Comparison of ENCODE assay signal across 20 mouse cellular contexts in the genomic region with DNA sequence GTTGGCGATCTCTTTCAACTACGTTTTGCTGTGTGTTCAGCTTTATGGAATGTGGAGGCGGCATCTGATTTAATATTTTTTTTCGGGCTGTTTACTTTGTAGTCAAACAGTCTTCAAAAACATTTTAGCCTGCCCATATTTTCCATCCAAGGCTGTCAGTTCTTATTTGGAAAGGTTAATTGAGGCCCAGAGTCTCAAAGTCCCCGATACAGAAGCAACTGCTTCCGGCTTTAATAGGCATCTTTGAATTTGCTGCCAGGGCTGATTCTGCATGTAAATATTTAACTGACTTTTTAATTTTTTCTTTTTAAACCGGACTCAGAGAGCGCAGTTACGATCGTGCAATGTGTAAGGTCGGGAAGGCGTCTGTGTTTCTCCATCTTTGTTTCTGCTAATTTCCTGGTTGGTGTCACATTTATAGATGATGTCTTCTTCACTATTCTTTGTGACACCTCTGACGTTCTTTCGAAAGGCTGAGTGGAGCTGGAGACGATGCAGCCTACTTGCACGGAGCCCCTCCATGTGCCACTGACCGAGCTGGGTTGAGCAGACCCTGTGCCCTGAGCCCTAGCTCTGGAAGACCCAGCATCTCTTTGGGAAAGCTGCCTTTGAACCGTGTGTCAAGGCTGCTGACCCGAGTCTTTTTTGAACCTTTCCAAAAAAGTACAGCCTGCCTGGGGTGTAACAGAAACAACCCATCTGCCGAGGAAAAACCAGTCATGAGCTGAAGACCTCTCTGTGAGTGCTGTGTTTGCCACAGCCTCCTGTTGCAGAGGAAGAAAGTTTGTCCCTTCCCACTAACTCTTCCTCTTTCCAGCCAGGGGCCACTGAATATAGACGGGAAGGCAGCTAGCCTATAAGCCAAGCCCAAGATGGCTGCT.
DNase-seq lines count a peak whose midpoint lies in the region; ATAC-seq and TF ChIP-seq lines count a peak whose summit lies in the region.
"Had no signal": no experiment of that assay in that cellular context is flagged by ENCODE, and none has a peak within 500 bp of the region (broad histone marks: within the 10 kb centered on the region; RNA-seq: fewer than 3 reads in every experiment).

No protein-coding gene starts in this region.

- H3K4me3 ChIP-seq in midbrain, embryonic 14.5 days (replicated peaks; ENCODE audit: low read depth, low read length): no peak overlapping the region
- H3K4me3 ChIP-seq in midbrain, embryonic 15.5 days: no peak overlapping the region
- no peak overlapping the region for H3K4me3 ChIP-seq in kidney, embryonic 16.5 days (ENCODE audit: low read length)
- no peak overlapping the region for H3K4me3 ChIP-seq in lung, embryonic 16.5 days (ENCODE audit: low read length)
- no peak overlapping the region for H3K4me3 ChIP-seq in stomach, postnatal 0 days (ENCODE audit: low read depth, low read length)
- H3K4me3 ChIP-seq: forebrain, embryonic 15.5 days; heart, embryonic 10.5 days; hindbrain, embryonic 10.5 days; megakaryocyte, embryonic 14.5 days had no signal

- no peak overlapping the region for H3K4me2 ChIP-seq in midbrain, embryonic 14.5 days (ENCODE audit: low read length)
- no peak overlapping the region for H3K4me2 ChIP-seq in midbrain, embryonic 15.5 days
- peak overlapping the region; percentile 24 for H3K4me2 ChIP-seq in kidney, embryonic 16.5 days (replicated peaks; ENCODE audit: low read depth, low read length)
- peak overlapping the region; percentile 29 for H3K4me2 ChIP-seq in lung, embryonic 16.5 days (ENCODE audit: low read depth, low read length)
- peak overlapping the region; percentile 36; the same call in 1 of the 2 replicates for H3K4me2 ChIP-seq in stomach, postnatal 0 days (replicated peaks; ENCODE audit: low read depth)
- H3K4me2 ChIP-seq: forebrain, embryonic 15.5 days had no signal

- WGBS in midbrain, embryonic 14.5 days: 85% methylated on average over 21 of the region's 21 CpGs
- 81% methylated on average over 21 of the region's 21 CpGs for WGBS in midbrain, embryonic 15.5 days
- WGBS in kidney, embryonic 16.5 days: 67% methylated on average over 21 of the region's 21 CpGs
- WGBS in lung, embryonic 16.5 days: 46% methylated on average over 21 of the region's 21 CpGs
- WGBS in stomach, postnatal 0 days: 51% methylated on average over 21 of the region's 21 CpGs

- TF ChIP-seq EP300 in stomach, postnatal 0 days (optimal IDR thresholded peaks at IDR 0.05): no peak

- no peak for ATAC-seq in midbrain, embryonic 14.5 days (ENCODE audit: low FRiP score, low TSS enrichment)
- ATAC-seq in midbrain, embryonic 15.5 days (replicated peaks): no peak
- ATAC-seq in kidney, embryonic 16.5 days (ENCODE audit: low FRiP score, low TSS enrichment): peak; percentile 54
- peak; percentile 91 for ATAC-seq in lung, embryonic 16.5 days (ENCODE audit: low read depth)
- ATAC-seq in stomach, postnatal 0 days (ENCODE audit: low FRiP score, low TSS enrichment): no peak
- ATAC-seq: activated CD4-positive, CD25-positive, alpha-beta regulatory T cell, adult 4 months; forebrain, embryonic 15.5 days; hindbrain, postnatal 0 days; intestine, postnatal 0 days; Patski had no signal

- H3K4me1 ChIP-seq in midbrain, embryonic 14.5 days (ENCODE audit: control insufficient read depth, insufficient read depth, low read length): no peaks in the 10 kb centered on the region
- no peaks in the 10 kb centered on the region for H3K4me1 ChIP-seq in midbrain, embryonic 15.5 days
- H3K4me1 ChIP-seq in kidney, embryonic 16.5 days (ENCODE audit: insufficient read depth, low read length): peaks cover 14% of the 10 kb centered on the region; the same call in 1 of the 2 replicates
- peaks cover 6% of the 10 kb centered on the region; the same call in 1 of the 2 replicates for H3K4me1 ChIP-seq in lung, embryonic 16.5 days (replicated peaks; ENCODE audit: control insufficient read depth, insufficient read depth, low read length)
- 0 out of 2 replicates have a peak, but pooled peaks cover 2% of the 10 kb centered on the region for H3K4me1 ChIP-seq in stomach, postnatal 0 days (replicated peaks; ENCODE audit: control insufficient read depth, insufficient read depth)
- H3K4me1 ChIP-seq: forebrain, embryonic 15.5 days; megakaryocyte, embryonic 14.5 days had no signal

- no peaks in the 10 kb centered on the region for H3K9me3 ChIP-seq in midbrain, embryonic 14.5 days (ENCODE audit: control insufficient read depth, low read length)
- H3K9me3 ChIP-seq in midbrain, embryonic 15.5 days: no peaks in the 10 kb centered on the region
- no peaks in the 10 kb centered on the region for H3K9me3 ChIP-seq in kidney, embryonic 16.5 days (ENCODE audit: low read length)
- H3K9me3 ChIP-seq in lung, embryonic 16.5 days (ENCODE audit: control insufficient read depth, low read length): no peaks in the 10 kb centered on the region
- no peaks in the 10 kb centered on the region for H3K9me3 ChIP-seq in stomach, postnatal 0 days (ENCODE audit: control insufficient read depth, low read length)
- H3K9me3 ChIP-seq: forebrain, embryonic 15.5 days; heart, embryonic 10.5 days; hindbrain, embryonic 10.5 days; megakaryocyte, embryonic 14.5 days had no signal

- peak; percentile 10 for DNase-seq in midbrain, embryonic 14.5 days
- DNase-seq in stomach, postnatal 0 days (ENCODE audit: low spot score): no peak
- no peak for DNase-seq in MN1 (ENCODE audit: low spot score)
- no peak for DNase-seq in testis, postnatal 10 days (ENCODE audit: low spot score)
- no peak for DNase-seq in left cerebral cortex, adult 9 months (ENCODE audit: low spot score in 2 of 2)
- DNase-seq: adrenal gland, postnatal 10 days; cerebellum, postnatal 14 days; embryo, embryonic 11 days; gastrocnemius, postnatal 36 days had no signal

- TF ChIP-seq CTCF in stomach, postnatal 0 days (IDR thresholded peaks at IDR 0.05; ENCODE audit: low read depth): no peak

- no peak overlapping the region for H3K9ac ChIP-seq in midbrain, embryonic 14.5 days (replicated peaks; ENCODE audit: low read length)
- H3K9ac ChIP-seq in midbrain, embryonic 15.5 days: no peak overlapping the region
- no peak overlapping the region for H3K9ac ChIP-seq in kidney, embryonic 16.5 days (replicated peaks; ENCODE audit: low read length)
- no peak overlapping the region for H3K9ac ChIP-seq in lung, embryonic 16.5 days (ENCODE audit: low read length)
- no peak overlapping the region for H3K9ac ChIP-seq in stomach, postnatal 0 days (ENCODE audit: low read length)
- H3K9ac ChIP-seq: forebrain, embryonic 15.5 days had no signal

- no peak overlapping the region for H3K27ac ChIP-seq in midbrain, embryonic 14.5 days (replicated peaks; ENCODE audit: low read depth, low read length)
- no peak overlapping the region for H3K27ac ChIP-seq in midbrain, embryonic 15.5 days
- H3K27ac ChIP-seq in kidney, embryonic 16.5 days (ENCODE audit: low read length): peak overlapping the region; percentile 9; the same call in 1 of the 2 replicates
- H3K27ac ChIP-seq in lung, embryonic 16.5 days (ENCODE audit: low read length): peak overlapping the region; percentile 81
- H3K27ac ChIP-seq in stomach, postnatal 0 days (replicated peaks): no peak overlapping the region
- H3K27ac ChIP-seq: forebrain, embryonic 15.5 days; heart, embryonic 10.5 days; hindbrain, embryonic 10.5 days; hindbrain, postnatal 0 days had no signal

- H3K27me3 ChIP-seq in midbrain, embryonic 14.5 days (ENCODE audit: control insufficient read depth, insufficient read depth, low read length): no peaks in the 10 kb centered on the region
- no peaks in the 10 kb centered on the region for H3K27me3 ChIP-seq in midbrain, embryonic 15.5 days (replicated peaks)
- H3K27me3 ChIP-seq in kidney, embryonic 16.5 days (ENCODE audit: insufficient read depth, low read length): no peaks in the 10 kb centered on the region
- no peaks in the 10 kb centered on the region for H3K27me3 ChIP-seq in lung, embryonic 16.5 days (ENCODE audit: control insufficient read depth, insufficient read depth, low read depth, low read length)
- no peaks in the 10 kb centered on the region for H3K27me3 ChIP-seq in stomach, postnatal 0 days (ENCODE audit: control insufficient read depth, insufficient read depth, low read length)
- H3K27me3 ChIP-seq: forebrain, embryonic 15.5 days; Patski had no signal

- H3K36me3 ChIP-seq in midbrain, embryonic 14.5 days (ENCODE audit: control insufficient read depth, insufficient read depth, low read length): no peaks in the 10 kb centered on the region
- H3K36me3 ChIP-seq in midbrain, embryonic 15.5 days (replicated peaks): no peaks in the 10 kb centered on the region
- H3K36me3 ChIP-seq in kidney, embryonic 16.5 days (ENCODE audit: insufficient read depth, low read length): no peaks in the 10 kb centered on the region
- H3K36me3 ChIP-seq in lung, embryonic 16.5 days (ENCODE audit: control insufficient read depth, insufficient read depth, low read length): no peaks in the 10 kb centered on the region
- H3K36me3 ChIP-seq in stomach, postnatal 0 days (ENCODE audit: control insufficient read depth, insufficient read depth, low read length): no peaks in the 10 kb centered on the region
- H3K36me3 ChIP-seq: forebrain, embryonic 15.5 days; heart, embryonic 10.5 days; hindbrain, embryonic 10.5 days had no signal

Comparison
In these comparisons a context has a peak if more than half of its experiments do, and no peak if none do; other contexts are left out.
1. ATAC-seq: peak in kidney, embryonic 16.5 days (single experiment) and lung, embryonic 16.5 days (single experiment); none in midbrain, embryonic 14.5 days (single experiment), midbrain, embryonic 15.5 days (single experiment) and stomach, postnatal 0 days (single experiment).
2. H3K27ac ChIP-seq: peak in kidney, embryonic 16.5 days (single experiment) and lung, embryonic 16.5 days (single experiment); none in midbrain, embryonic 14.5 days (single experiment), midbrain, embryonic 15.5 days (single experiment) and stomach, postnatal 0 days (single experiment).
3. H3K4me2 ChIP-seq: peak in kidney, embryonic 16.5 days (single experiment), lung, embryonic 16.5 days (single experiment) and stomach, postnatal 0 days (single experiment); none in midbrain, embryonic 14.5 days (single experiment) and midbrain, embryonic 15.5 days (single experiment).